Mouse (Mus musculus): ENCODE measurements at regions not wholly inside any gene's neighbourhood (a gene's known extent, or its start where the extent isn't known, plus 50 kb on each side); places are given as distances from the start of the nearest gene placed in this dataset.

- Histone ChIP-seq H3K4me3 (replicated peaks; ENCODE audit: low read length) (no peak overlapping the region), H3K4me1 (replicated peaks; ENCODE audit: low read depth, low read length) (no peaks in the 10 kb centered on the region), H3K36me3 (ENCODE audit: insufficient read depth, low read length) (no peaks in the 10 kb centered on the region), H3K27me3 (ENCODE audit: insufficient read depth, low read length) (peaks cover 20% of the 10 kb centered on the region), H3K9me3 (ENCODE audit: low read length) (no peaks in the 10 kb centered on the region)
- TF ChIP-seq NANOG (IDR thresholded peaks at IDR 0.05; ENCODE audit: borderline replicate concordance, low read length) (no peak), POU5F1 (IDR thresholded peaks at IDR 0.05; ENCODE audit: borderline replicate concordance, low read length) (no peak), CTCF (conservative IDR thresholded peaks at IDR 0.05; ENCODE audit: low read length) (no peak)
Measured at GRCm38 (mm10) chr5:53385513-53386148, 80.3 kb upstream of the Rbpj start.

- H3K4me1 ChIP-seq (replicated peaks; ENCODE audit: low read depth, low read length): no peaks in the 10 kb centered on the region
- peaks cover 18% of the 10 kb centered on the region for H3K27me3 ChIP-seq (ENCODE audit: insufficient read depth, low read length)
- no peak for TF ChIP-seq NANOG (IDR thresholded peaks at IDR 0.05; ENCODE audit: borderline replicate concordance, low read length)
- no peak for TF ChIP-seq CTCF (conservative IDR thresholded peaks at IDR 0.05; ENCODE audit: low read length)
- no peak for TF ChIP-seq POU5F1 (IDR thresholded peaks at IDR 0.05; ENCODE audit: borderline replicate concordance, low read length)
- no peak overlapping the region for H3K4me3 ChIP-seq (replicated peaks; ENCODE audit: low read length)
- H3K9me3 ChIP-seq (ENCODE audit: low read length): peaks cover 8% of the 10 kb centered on the region; the same call in 1 of the 2 replicates
- no peaks in the 10 kb centered on the region for H3K36me3 ChIP-seq (ENCODE audit: insufficient read depth, low read length)
Measured at GRCm38 (mm10) chr5:53393571-53393970, 72.4 kb upstream of the Rbpj start.

DNA sequence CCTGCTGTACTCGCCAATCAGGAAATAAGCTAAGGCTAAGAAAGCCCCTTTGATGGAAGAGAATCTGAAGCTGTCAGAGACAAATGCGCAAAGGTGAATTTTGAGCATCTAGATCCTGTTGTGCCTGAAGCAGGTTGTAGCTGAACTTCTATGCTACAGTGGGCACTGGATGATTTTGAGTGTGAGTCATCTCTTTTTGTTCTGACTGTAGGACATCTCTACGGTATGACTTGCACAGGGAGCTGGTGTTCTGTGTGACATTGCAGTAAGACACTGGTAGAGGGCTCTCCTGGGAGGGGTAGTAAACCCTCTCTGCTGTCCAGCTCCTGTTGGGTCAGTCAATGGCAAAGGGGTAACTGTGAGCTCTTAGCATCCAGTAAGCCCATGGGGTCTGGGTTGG lies 71.4 kb upstream of the Rbpj start:
- Histone ChIP-seq H3K4me1 (replicated peaks; ENCODE audit: low read depth, low read length) (no peaks in the 10 kb centered on the region), H3K4me3 (replicated peaks; ENCODE audit: low read length) (no peak overlapping the region), H3K36me3 (ENCODE audit: insufficient read depth, low read length) (no peaks in the 10 kb centered on the region), H3K27me3 (ENCODE audit: insufficient read depth, low read length) (peaks cover 20% of the 10 kb centered on the region), H3K9me3 (ENCODE audit: low read length) (peaks cover 8% of the 10 kb centered on the region; the same call in 1 of the 2 replicates)
- no peak for TF ChIP-seq POU5F1 (IDR thresholded peaks at IDR 0.05; ENCODE audit: borderline replicate concordance, low read length)
- no peak for TF ChIP-seq NANOG (IDR thresholded peaks at IDR 0.05; ENCODE audit: borderline replicate concordance, low read length)
- no peak for TF ChIP-seq CTCF (conservative IDR thresholded peaks at IDR 0.05; ENCODE audit: low read length)

- no peak overlapping the region for H3K4me3 ChIP-seq (replicated peaks; ENCODE audit: low read length)
- H3K9me3 ChIP-seq (ENCODE audit: low read length): no peaks in the 10 kb centered on the region; the same call in 1 of the 2 replicates
- H3K36me3 ChIP-seq (ENCODE audit: insufficient read depth, low read length): no peaks in the 10 kb centered on the region
- no peaks in the 10 kb centered on the region for H3K4me1 ChIP-seq (replicated peaks; ENCODE audit: low read depth, low read length)
- peaks cover 9% of the 10 kb centered on the region for H3K27me3 ChIP-seq (ENCODE audit: insufficient read depth, low read length)
- TF ChIP-seq NANOG (IDR thresholded peaks at IDR 0.05; ENCODE audit: borderline replicate concordance, low read length) (no peak), CTCF (conservative IDR thresholded peaks at IDR 0.05; ENCODE audit: low read length) (no peak), POU5F1 (IDR thresholded peaks at IDR 0.05; ENCODE audit: borderline replicate concordance, low read length) (no peak)
Measured at GRCm38 (mm10) chr5:53398428-53399058, 67.4 kb upstream of the Rbpj start.

DNA sequence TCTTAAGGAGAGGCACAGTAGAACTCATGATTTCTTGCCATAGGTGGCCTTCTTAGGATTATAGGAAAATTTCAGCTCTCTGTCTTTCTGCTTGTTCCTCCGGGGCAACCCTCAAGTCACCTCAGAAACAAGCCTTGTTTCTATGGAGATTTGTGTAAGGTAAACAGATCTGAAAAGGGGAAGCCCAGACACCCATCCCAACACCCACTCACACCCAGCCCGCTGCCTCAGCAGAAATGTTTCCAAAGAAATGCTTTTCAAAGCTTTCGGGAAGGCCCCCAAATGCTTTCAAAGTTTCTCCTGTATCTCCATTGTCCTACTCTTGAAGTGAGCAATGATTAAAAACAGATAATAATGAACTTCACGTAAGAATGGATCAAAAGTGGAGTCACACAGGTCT lies 64.9 kb upstream of the Rbpj start:
- no peaks in the 10 kb centered on the region for H3K4me1 ChIP-seq (replicated peaks; ENCODE audit: low read depth, low read length)
- no peak for TF ChIP-seq NANOG (IDR thresholded peaks at IDR 0.05; ENCODE audit: borderline replicate concordance, low read length)
- no peak for TF ChIP-seq POU5F1 (IDR thresholded peaks at IDR 0.05; ENCODE audit: borderline replicate concordance, low read length)
- TF ChIP-seq CTCF (conservative IDR thresholded peaks at IDR 0.05; ENCODE audit: low read length): no peak
- no peaks in the 10 kb centered on the region for H3K36me3 ChIP-seq (ENCODE audit: insufficient read depth, low read length)
- H3K27me3 ChIP-seq (ENCODE audit: insufficient read depth, low read length): peaks cover 9% of the 10 kb centered on the region
- H3K4me3 ChIP-seq (replicated peaks; ENCODE audit: low read length): no peak overlapping the region
- no peaks in the 10 kb centered on the region; the same call in 1 of the 2 replicates for H3K9me3 ChIP-seq (ENCODE audit: low read length)

GRCm38 (mm10) chr5:53402022-53402421 lies 63.9 kb upstream of the Rbpj start:
- Histone ChIP-seq H3K9me3 (ENCODE audit: low read length) (no peaks in the 10 kb centered on the region), H3K27me3 (ENCODE audit: insufficient read depth, low read length) (peaks cover 9% of the 10 kb centered on the region), H3K4me3 (replicated peaks; ENCODE audit: low read length) (no peak overlapping the region), H3K4me1 (replicated peaks; ENCODE audit: low read depth, low read length) (no peaks in the 10 kb centered on the region), H3K36me3 (ENCODE audit: insufficient read depth, low read length) (no peaks in the 10 kb centered on the region)
- TF ChIP-seq CTCF (conservative IDR thresholded peaks at IDR 0.05; ENCODE audit: low read length) (no peak), NANOG (IDR thresholded peaks at IDR 0.05; ENCODE audit: borderline replicate concordance, low read length) (no peak), POU5F1 (IDR thresholded peaks at IDR 0.05; ENCODE audit: borderline replicate concordance, low read length) (no peak)

GRCm38 (mm10) chr5:53402619-53403151 lies 63.3 kb upstream of the Rbpj start:
- no peak for TF ChIP-seq NANOG (IDR thresholded peaks at IDR 0.05; ENCODE audit: borderline replicate concordance, low read length)
- no peak for TF ChIP-seq CTCF (conservative IDR thresholded peaks at IDR 0.05; ENCODE audit: low read length)
- no peak for TF ChIP-seq POU5F1 (IDR thresholded peaks at IDR 0.05; ENCODE audit: borderline replicate concordance, low read length)
- H3K4me3 ChIP-seq (replicated peaks; ENCODE audit: low read length): no peak overlapping the region
- no peaks in the 10 kb centered on the region for H3K4me1 ChIP-seq (replicated peaks; ENCODE audit: low read depth, low read length)
- no peaks in the 10 kb centered on the region for H3K9me3 ChIP-seq (ENCODE audit: low read length)
- H3K27me3 ChIP-seq (ENCODE audit: insufficient read depth, low read length): peaks cover 9% of the 10 kb centered on the region
- no peaks in the 10 kb centered on the region for H3K36me3 ChIP-seq (ENCODE audit: insufficient read depth, low read length)

DNA sequence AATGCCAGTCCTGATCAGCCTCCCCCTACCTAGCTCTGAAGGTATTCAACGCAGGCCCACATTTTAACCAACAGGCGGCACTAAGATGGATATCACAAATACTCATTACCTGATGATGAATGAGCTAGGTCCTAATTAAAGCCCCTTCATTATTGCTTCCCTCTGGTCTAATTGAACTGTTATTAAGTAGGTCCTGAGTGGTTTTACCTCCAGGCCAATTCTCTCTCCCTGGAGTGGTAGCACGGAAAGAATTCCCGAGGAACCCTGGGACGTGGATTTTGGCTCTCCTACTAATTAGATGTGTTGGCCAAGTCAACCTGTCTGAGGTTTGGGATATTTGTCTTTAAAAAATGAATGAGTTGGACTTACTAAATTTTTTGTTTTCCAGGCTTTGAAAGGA lies 60.0 kb upstream of the Rbpj start:
- Histone ChIP-seq H3K9me3 (ENCODE audit: low read length) (no peaks in the 10 kb centered on the region), H3K27me3 (ENCODE audit: insufficient read depth, low read length) (no peaks in the 10 kb centered on the region), H3K4me3 (replicated peaks; ENCODE audit: low read length) (no peak overlapping the region), H3K36me3 (ENCODE audit: insufficient read depth, low read length) (no peaks in the 10 kb centered on the region), H3K4me1 (replicated peaks; ENCODE audit: low read depth, low read length) (no peaks in the 10 kb centered on the region)
- TF ChIP-seq CTCF (conservative IDR thresholded peaks at IDR 0.05; ENCODE audit: low read length) (no peak), NANOG (IDR thresholded peaks at IDR 0.05; ENCODE audit: borderline replicate concordance, low read length) (no peak), POU5F1 (IDR thresholded peaks at IDR 0.05; ENCODE audit: borderline replicate concordance, low read length) (no peak)
